Mouse (Mus musculus) cerebellum, postnatal 10 days (tissue): ENCODE results near the gene Rftn1.
"Not testable (repeated sequence)": the region's sequence is repeated elsewhere in the genome, so short reads cannot be mapped to it uniquely, and the experiment has no call there.

Experiments
- DNase-seq, 2 experiments: peaks; one replicate each; pipeline ENCODE4 v3.0.0; 2021; ENCODE audit warnings: mixed read lengths in 2 of 2

Gene Rftn1

DNA sequence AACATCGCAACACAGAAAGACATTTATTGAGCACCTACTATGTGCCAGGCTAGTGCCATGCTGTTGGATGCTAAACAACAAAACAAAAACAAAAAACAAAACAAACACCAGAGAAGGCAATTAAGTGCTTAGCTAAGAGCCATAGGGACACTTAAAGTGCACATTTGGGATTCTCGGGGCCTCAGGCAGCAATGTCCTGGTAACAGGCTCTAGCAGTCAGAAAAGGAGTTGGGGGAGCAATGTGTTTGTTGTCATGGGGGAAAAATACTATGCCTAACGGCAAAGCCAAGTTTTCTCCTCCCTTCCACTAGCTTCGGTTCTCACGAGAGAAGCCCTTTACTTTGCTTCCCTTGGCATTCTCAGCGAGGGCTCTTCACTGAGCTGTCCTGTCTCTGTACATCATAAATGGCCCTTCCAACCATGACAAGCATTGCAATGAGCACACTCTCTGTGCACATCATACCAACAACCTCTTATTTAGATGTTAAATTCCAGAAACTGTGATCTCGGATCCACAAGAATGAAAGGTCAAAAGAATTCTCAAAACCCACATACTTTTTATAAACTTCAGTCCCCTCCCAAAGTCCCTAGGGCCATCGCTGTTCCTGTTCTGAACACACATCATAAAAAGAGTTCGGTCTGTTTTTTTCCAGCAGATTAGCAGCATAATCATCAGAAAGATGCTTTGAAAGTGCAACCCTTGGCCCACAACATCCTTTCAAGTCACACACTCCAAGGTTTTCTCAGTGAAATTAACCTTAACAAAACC is 63.2 kb downstream of the Rftn1 start:
- DNase-seq: no peak

DNA sequence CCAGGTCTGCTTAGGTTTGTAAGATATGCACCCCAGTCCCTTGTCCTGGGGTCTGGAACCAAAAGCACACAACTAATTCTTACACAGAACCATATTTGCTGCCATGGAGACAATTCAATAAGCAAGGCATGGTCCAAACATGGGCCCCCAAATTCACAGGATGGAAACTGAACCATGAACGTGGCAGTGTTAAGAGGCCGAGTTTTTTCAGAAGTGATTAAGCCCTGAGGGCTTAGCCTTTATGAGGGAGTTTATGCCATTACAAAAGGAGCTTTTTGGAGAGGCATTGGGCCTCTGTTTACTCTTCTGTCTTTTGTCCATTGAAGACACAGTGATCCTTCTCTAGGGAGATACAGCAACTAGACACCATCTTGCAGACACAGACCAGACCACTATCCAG is 63.9 kb downstream of the Rftn1 start:
- no peak for DNase-seq

DNA sequence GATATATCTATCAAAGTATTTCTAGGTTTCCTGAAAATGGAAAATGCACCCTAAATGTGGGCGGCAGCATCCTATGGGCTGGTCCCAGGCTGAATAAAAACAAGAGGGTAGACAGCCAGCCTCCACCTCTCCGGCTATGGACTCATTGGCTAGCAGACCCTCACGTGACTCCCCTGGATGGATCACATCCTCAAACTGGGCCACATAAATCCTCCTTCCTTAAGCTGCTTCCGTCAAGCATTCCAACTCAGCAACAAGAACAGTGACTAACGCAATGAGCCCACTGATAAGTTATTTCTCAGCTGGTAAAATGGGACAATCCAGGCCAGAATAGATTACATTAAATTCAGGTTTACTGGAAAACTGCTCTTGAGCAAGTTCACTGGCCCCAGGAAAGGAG is 64.6 kb downstream of the Rftn1 start:
- no peak for DNase-seq

DNA sequence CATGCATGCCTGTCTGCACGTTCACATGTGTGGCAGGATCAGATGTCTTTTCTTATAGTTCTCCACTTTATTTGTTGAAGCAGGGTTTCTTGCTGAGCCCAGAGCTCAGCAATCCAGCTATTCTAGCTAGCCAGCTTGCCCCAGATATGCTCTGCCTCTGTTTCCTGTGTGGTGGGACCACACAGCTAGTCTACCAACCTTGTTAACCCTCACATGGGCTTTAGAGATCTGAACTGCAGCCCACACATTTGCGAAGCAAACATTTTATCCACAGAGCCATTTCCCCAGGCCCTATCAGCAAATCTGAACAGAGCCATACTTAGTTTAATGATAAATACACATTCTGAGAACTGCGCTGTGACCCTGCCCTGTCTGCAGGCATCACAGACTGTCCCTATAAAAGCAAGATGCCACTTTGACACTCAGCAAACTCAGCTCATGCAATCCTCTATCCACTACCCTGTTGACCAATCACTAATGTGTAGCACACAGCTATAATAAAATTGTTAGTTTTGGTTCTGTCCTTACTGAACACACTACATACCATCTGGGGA is 65.2 kb downstream of the Rftn1 start:
- DNase-seq: no peak

DNA sequence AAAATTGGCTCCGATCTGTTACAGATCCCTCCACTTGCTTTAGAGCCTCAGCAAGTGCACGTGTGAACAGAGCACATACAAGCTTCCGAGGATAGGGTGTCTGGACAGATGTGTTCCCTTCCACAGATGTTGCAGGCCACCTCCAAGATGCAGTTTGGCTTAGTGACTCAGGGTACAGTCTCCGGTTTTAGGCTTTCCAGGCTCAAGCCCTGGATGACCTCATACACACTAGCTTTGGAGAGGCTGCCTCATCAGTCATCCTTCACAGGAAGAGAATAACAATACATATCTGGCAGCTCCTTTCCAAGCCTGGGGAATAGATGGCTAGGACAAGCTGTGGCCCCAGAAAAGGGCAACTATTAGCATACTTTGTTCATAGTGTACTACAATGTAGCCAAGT is 65.8 kb downstream of the Rftn1 start:
- DNase-seq: no peak

DNA sequence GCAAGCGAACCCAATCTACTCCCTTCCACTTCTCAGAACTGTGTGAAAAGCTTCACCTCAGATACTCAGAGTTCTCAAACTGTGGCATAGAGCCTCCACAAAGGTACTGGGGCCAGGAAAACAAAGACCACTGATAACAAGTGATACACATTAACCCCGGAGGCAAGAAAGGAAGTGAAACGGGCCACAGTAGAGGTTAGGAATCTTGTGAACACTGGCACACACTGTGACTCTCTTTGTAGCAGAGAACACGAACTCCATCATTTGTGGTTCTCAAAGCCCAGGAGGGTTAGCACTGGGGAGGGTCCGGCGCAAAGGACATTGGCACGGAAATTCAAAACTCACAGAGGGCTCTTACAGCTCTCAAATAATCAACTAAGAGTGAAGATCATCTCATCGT is 67.9 kb downstream of the Rftn1 start:
- no peak for DNase-seq

DNA sequence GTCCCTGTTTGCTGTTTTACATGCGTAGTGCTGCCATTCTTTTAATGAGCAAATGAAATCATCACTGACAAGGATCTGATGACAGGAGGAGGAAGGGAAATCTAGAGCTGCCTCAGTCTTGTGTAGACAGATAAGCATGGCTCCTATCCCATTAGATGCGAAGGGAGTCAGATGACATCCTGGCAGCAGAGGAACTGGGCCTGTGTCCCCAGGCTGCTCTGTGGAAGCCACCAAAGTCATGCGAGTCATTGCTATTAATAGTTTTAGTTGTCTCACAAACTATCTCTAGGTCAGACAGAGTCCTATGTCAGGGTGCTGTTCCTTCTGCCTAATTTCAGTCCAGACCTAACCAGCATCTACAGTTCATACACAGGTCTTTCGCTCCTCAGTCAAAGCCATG is 70.4 kb downstream of the Rftn1 start:
- no peak for DNase-seq

DNA sequence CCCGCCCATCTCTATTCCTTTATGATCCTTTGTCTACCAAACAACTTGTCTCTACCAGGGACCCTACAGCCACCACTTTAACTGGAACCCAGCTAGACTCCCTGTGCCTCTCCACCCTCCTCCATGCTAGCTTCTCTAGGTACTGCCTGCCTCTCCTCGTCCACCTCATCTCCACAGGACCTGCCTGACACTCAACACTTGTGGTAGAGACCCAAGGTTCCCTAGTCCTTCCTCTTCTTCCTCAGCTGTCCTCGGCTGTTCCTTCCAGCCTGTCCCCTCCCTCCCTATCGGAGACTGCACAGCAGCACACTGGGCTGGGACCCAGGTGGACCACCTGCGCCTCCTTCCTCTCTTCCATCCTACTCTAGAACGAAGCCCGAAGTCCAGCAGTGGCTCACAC is 73.0 kb downstream of the Rftn1 start:
- no peak for DNase-seq

DNA sequence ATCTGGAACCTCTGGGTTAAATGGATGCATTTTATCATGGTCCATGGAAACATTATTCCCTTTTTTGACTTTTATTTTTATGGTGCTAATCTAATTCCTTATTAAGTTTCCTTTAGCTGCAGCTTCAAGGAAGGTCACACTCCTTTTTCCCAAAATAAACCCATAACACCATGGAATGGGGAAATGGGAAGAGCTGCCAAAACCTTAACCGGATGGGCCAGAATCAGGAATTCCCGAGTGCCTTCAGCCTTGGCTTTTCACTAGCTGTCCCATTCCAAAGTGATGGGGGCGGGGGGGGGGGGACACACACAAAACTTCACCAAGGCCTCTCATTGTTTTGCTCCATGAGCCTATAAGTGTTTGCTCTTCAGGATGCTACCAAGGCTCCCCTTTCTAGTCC is 73.5 kb downstream of the Rftn1 start:
- DNase-seq: no peak

DNA sequence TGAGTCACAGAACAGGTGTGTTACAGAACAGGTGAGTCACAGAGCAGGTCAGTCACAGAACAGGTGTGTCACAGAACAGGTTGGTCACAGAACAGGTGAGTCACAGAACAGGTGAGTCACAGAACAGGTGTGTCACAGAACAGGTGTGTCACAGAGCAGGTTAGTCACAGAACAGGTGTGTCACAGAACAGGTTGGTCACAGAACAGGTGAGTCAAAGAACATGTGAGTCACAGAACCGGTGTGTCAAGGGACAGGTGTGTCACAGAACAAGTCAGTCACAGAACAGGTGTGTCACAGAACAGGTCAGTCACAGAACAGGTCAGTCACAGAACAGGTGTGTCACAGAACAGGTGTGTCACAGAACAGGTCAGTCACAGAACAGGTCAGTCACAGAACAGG is 74.1 kb downstream of the Rftn1 start:
- not testable (repeated sequence) for DNase-seq

DNA sequence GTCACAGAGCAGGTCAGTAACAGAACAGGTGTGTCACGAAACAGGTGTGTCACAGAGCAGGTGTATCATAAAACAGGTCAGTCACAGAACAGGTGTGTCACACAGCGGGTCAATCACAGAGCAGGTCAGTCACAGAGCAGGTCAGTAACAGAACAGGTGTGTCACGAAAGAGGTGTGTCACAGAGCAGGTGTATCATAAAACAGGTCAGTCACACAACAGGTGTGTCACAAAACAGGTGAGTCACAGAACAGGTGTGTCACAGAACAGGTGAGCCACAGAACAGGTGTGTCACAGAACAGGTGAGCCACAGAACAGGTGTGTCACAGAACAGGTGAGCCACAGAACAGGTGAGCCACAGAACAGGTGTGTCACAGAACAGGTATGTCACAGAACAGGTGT is 74.8 kb downstream of the Rftn1 start:
- DNase-seq: not testable (repeated sequence)

DNA sequence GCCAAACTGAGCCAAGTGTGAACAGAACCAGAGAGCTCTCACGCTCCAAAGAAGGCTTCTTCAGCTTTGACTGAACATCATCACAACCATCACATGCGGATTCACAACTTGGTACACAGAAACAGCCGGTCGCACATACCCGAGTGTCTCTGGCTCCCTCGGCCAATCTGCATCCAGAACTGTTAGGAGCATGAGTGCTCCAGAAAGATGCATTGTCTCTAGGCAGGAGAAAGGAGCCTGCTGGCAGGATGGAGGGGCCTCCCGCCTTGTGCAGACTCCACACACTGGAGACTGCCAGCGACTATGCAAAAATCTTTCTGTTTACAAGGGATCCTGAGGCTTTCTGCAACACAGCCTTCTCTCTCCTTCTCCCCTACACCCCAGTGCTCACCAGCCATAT is 75.8 kb downstream of the Rftn1 start:
- no peak for DNase-seq

DNA sequence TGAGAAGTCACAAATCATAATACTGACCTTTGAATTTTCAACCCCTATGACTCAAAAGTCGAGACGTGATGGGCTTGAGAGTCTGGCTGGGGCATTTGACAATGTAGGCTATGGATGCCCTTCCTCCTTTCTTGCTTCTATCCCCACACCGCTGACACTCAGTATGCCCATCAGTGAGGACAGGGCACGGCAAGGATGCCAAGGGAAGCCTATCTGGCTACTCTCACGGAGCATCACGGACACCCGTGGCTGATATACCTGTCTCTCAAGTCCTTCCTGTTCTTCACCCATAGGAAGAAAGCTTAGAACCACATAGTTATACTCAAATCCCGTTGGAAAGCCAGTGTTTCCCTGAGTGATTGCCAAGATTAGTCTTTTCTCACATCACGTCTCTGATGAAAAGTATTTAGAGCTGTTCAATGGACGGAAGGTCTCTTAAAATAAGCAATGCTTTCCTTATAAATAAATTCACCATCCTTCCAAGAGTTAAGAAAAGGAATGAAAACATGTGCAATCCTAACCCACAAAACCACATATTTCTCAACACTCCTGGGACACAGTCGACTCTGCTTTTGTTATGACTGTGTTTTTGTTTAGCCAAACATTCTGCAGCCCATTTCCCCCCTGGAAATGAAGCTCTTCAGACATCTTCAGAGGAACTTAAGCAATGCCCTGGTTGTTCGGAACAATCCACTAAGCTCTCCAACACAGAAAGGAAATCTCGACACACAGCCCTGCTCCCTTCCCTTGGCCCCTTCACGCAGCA is 79.6 kb downstream of the Rftn1 start:
- no peak for DNase-seq

DNA sequence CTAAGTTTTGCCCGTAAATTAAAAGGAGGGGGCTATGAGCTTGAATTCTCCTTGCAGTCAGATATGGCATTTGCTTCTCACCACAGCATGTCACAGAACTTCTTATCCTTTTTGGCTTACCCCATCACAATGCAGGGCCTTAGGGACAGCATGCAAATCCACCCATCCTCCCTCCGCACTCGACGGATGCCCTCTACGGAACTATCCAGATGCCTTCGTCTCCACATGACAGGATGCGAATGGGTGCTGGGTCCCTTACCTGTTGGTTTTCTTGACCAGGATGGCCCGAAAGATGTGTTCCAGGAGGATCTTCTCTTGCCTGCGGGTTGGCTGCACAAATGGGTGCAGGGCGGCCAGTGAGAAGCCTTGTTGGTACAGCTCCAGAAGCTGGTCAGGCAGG is 83.7 kb downstream of the Rftn1 start:
- no peak for DNase-seq

DNA sequence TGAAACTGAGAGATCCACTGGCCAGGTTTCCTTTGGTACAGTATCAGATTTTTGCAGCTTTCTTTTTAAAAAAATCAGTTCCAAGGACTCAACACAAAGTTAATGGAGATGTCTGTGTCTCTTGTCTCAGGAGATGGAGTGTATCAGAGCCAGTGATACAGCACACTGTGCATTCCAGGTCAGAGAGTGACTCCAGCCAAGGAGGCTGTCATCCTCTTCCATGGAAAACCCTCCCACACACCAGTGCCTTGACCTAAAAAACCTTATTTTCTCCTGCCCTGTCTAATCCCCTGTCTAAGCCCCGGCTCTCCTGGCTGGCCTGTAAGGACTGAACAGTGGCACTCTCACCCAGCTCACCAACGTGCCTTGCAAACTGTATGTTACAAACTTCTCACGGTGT is 86.3 kb downstream of the Rftn1 start:
- DNase-seq: no peak

DNA sequence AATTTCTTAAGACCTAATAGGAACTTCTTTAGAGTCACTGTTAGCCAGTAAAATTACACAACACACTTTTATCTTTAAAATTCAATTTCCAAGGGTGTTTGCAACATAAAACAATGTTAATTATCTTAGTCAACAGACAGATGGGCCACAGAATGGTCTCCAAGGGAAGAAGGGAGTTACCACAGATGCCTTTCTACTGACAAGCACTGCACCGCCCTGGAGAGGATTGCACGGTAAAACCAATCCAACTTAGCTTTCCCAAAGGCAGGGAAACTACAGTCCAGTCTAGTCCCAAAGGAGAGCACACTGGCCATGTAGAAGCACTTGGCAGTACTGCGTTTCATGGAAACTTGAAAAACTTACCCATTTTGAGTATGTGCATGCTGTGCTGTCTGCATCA is 89.1 kb downstream of the Rftn1 start:
- no peak for DNase-seq

DNA sequence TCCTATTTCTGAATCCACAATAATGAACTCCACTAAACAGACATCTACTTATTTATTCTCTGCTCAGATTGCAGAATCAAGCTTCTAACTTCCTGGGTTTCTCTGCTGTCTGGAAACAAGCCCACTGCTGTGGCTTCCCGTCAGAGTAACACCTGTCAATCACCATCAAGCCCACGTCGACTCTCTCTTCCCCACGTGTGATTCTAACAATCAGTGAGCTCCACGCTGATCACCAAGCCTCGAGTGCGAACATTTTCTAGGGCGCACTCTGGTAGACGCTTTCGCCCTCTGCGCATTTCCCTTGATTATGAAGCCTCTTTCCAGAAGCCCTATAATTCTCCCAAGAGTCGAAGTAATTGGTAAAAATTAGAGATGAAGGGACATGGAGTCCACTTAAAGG is 90.4 kb downstream of the Rftn1 start:
- DNase-seq: no peak

DNA sequence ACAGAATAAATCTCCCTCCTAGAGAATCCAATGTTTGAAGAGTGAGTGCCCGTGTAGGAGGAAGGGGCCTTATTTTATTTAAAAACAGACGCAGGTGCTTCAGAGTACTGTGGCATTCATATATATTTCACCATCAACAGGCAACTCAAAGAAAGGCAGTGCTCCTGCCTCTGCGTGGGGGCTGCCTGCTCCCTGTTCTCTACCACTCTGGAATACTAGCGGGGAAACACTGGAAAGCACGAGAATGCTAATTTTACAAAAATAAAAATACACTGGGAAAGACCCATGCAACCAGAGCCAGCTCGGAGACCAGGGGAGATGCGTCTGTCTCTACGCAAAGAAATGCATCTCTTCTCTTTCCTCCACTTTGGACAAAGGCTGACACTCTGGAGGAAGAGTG is 91.1 kb downstream of the Rftn1 start:
- no peak for DNase-seq

DNA sequence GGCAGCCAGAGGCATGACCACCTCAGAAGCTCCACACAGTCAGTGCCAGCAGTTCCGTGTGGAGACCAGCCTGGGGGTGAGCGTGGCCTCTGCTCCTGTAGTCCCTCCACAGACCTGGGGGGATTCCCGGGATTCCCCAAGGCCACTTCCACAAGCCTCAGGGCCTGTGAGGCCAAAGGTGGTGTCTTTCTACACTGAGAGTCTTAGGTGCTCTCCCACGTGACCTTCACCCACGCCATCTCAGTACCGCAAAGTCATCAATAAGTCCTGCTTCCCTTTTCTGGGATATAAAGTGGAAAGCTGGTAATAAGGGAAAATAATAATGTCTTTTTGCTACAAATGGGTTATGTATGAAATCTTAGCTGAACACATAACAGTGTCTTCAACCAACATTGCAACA is 92.2 kb downstream of the Rftn1 start:
- no peak for DNase-seq

DNA sequence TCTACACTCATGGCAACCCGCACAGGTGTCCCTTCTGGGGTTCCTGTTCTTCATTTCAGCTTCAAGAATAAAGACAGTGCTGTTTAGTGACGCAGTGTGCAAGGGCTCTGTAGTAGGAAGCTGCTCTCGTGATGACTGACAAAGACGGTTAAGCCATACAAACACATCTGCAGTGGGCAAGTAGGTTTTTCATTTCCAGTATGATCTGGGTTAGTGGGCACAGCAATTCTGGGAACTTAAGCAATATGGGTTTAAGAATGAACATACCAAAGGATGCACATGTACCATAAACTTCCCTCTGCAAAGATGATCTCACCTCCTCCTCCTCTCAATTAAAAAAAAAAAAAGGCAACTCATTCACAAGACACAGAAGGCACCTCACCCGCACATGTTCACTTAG is 92.6 kb downstream of the Rftn1 start:
- DNase-seq: no peak

DNA sequence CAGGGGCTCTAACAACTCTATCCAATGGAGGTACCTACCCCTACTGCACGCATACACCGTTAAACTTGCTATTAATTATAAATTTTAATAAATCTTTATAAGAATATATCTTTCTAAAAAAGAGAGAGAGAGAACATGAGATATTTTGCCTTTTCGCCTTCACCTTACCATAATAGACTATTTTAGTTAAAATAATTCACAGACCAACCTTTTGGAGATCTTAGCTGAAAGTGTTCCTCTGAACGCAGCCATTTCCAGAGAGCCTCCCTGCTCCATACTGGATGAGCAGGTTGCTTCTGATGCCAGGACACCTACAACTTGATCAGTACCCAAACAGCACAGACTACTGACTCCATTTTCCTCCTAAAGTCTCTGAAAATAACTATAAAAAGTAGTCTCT is 94.2 kb downstream of the Rftn1 start:
- DNase-seq: no peak

DNA sequence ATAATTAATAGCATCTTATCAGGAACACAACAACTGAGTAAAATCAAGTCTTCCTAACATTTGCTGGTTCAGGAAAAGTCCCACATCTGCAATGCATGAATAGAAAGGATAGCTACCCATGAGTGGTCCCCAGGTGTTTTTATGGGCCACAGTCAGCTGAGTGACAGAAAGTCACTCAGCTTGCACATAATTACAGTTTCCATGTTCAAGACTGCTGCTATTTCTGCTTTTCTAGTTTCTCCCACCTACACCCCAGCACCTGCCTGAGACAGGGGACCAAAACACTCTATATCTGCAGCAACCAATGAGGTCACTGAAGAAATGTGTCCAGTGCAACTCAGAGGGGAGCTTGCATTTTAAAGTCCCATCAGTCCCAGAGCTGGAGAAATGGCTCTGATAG is 95.9 kb downstream of the Rftn1 start:
- no peak for DNase-seq

DNA sequence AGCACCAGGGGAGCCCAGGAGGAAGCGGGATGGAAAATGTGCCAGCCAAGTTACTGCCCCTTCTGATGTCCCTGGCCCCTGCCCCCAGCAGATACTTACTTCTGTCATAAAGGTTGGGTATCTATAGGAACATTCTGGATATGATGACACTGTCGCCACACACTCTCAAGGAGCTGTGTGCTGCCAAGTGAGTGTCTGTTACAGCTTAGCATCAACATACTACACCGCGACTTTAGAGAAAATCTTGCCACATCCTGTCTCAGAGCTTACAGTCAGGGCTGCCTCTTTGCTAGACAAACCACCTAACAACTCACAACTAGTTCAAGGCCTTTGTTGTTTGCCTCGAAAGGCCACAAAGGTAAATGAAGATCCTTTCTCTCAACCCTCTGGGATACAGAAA is 96.4 kb downstream of the Rftn1 start:
- DNase-seq: no peak

DNA sequence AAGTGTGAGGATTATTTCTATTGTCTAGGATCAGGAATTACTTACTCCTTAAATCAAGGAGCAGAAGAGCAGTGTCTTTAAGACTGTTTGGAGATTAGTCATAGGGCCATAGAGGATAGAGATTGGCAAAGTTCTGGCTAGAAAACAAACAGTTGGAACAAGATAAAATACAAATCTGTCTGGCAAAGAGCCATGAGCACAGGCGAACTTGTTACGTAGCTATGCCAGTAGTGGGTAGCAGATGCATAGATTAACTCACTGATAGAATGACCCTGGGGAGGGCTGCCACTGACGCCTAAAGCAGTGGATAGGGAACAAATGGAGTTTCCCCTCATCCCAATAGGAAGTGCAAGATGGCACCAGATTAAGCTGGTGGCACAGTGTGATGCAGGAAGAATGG is 97.1 kb downstream of the Rftn1 start:
- no peak for DNase-seq
